Mouse (Mus musculus) mature B cell (primary cell): ENCODE results near the gene 4931428L18Rik.
"Not testable (repeated sequence)": the region's sequence is repeated elsewhere in the genome, so short reads cannot be mapped to it uniquely, and the experiment has no call there.

Experiments used
- in situ Hi-C: fragments of 300-500 bp; cut with MboI; formaldehyde crosslinking; loops from 2 replicates; pipeline ENCODE4 v1.14.3; 2019

The 4931428L18Rik gene

GRCm38 (mm10) chr1:31058861-31059351 lies 163.6 kb downstream of the 4931428L18Rik start:
- in situ Hi-C loops, result no loop called here

- in situ Hi-C loops, result no loop called here
Observed at GRCm38 (mm10) chr1:31058196-31058595, 164.3 kb downstream of the 4931428L18Rik start.

- in situ Hi-C loops, result no loop called here
Observed at GRCm38 (mm10) chr1:31051370-31051921, 171.0 kb downstream of the 4931428L18Rik start.

- in situ Hi-C loops, result no loop called here
Observed at GRCm38 (mm10) chr1:31049954-31050652, 172.4 kb downstream of the 4931428L18Rik start.

- in situ Hi-C loops, result no loop called here
Observed at GRCm38 (mm10) chr1:31043208-31043607, 179.3 kb downstream of the 4931428L18Rik start.

- in situ Hi-C loops, result no loop called here
Observed at GRCm38 (mm10) chr1:31042793-31043192, 179.7 kb downstream of the 4931428L18Rik start.

- in situ Hi-C loops, result no loop called here
Observed at GRCm38 (mm10) chr1:31033851-31034534, 188.5 kb downstream of the 4931428L18Rik start.

GRCm38 (mm10) chr1:31032351-31032750 lies 190.1 kb downstream of the 4931428L18Rik start:
- in situ Hi-C loops, result no loop called here

GRCm38 (mm10) chr1:31023173-31023572 lies 199.3 kb downstream of the 4931428L18Rik start:
- in situ Hi-C loops, result no loop called here

- in situ Hi-C loops, result no loop called here
Observed at GRCm38 (mm10) chr1:31019283-31019682, 203.2 kb downstream of the 4931428L18Rik start.

GRCm38 (mm10) chr1:31017377-31017776 lies 205.1 kb downstream of the 4931428L18Rik start:
- in situ Hi-C loops, result no loop called here

- in situ Hi-C loops, result no loop called here
Observed at GRCm38 (mm10) chr1:31016068-31016467, 206.4 kb downstream of the 4931428L18Rik start.

- in situ Hi-C loops, result no loop called here
Observed at GRCm38 (mm10) chr1:31015261-31015660, 207.2 kb downstream of the 4931428L18Rik start.

GRCm38 (mm10) chr1:30977868-30978267 lies 244.6 kb downstream of the 4931428L18Rik start, which contains the start of gene AC153137.1:
TSS of gene AC153137.1 (minus strand) at chr1:30977968.
- in situ Hi-C loops, result not testable (repeated sequence)

- in situ Hi-C loops, result not testable (repeated sequence)
Observed at GRCm38 (mm10) chr1:30977239-30977638, 245.2 kb downstream of the 4931428L18Rik start.

- in situ Hi-C loops, result loop anchor here (10.0 kb wide), 1 partner anchor 77 kb away; the partner anchor contains the start of gene Phf3
Observed at GRCm38 (mm10) chr1:30951795-30952194, 270.7 kb downstream of the 4931428L18Rik start.

GRCm38 (mm10) chr1:30950456-30950835 lies 272.0 kb downstream of the 4931428L18Rik start:
- in situ Hi-C loops, result loop anchor here (10.0 kb wide), 1 partner anchor 76 kb away; the partner anchor contains the start of gene Phf3

GRCm38 (mm10) chr1:30949710-30950455 lies 272.6 kb downstream of the 4931428L18Rik start:
- in situ Hi-C loops, result loop anchor here (10.0 kb wide), 1 partner anchor 75 kb away; the partner anchor contains the start of gene Phf3

GRCm38 (mm10) chr1:30948950-30949639 lies 273.4 kb downstream of the 4931428L18Rik start:
- in situ Hi-C loops, result no loop called here

- in situ Hi-C loops, result no loop called here
Observed at GRCm38 (mm10) chr1:30948361-30948949, 274.0 kb downstream of the 4931428L18Rik start.
